Mouse (Mus musculus) CH12.LX (cell line): Measurements from ENCODE around the gene Pqlc2. TPM values are rescaled to one million over a fixed set of nuclear protein-coding genes. Genes with fewer than 3 reads are reported as not detected.

Experiments used
- DNase-seq: peaks from one replicate; pipeline ENCODE4 v3.0.0-alpha.2; 2013; ENCODE audit errors: extremely low read depth
- H3K27ac ChIP-seq: 2 replicates; pipeline ENCODE4 v1.5.1; 2012; ENCODE audit warnings: low read depth, mild to moderate bottlenecking, control low read depth, moderate library complexity; ENCODE audit not compliant: insufficient read depth
- H3K27me3 ChIP-seq: replicated peaks from 2 replicates; pipeline ENCODE3; 2012; ENCODE audit warnings: inconsistent platforms
- H3K36me3 ChIP-seq, 2 experiments: replicated peaks in 1 of 2; 2 replicates each; pipeline versions ENCODE3 to v1.6.1; 2012; ENCODE audit warnings: inconsistent platforms in 1 of 2, low read length in 1 of 2, mild to moderate bottlenecking in 1 of 2, mixed read lengths in 1 of 2, moderate library complexity in 1 of 2; ENCODE audit not compliant: control insufficient read depth in 1 of 2, insufficient read depth in 1 of 2
- H3K4me1 ChIP-seq, 2 experiments: 2 replicates each; pipeline ENCODE4 v1.6.1; 2012; ENCODE audit warnings: inconsistent platforms in 1 of 2, moderate library complexity in 1 of 2; ENCODE audit not compliant: insufficient read depth in 2 of 2, control insufficient read depth in 1 of 2
- H3K4me2 ChIP-seq: 2 replicates; pipeline ENCODE4 v1.6.1; 2012; ENCODE audit warnings: low read depth, mild to moderate bottlenecking, control low read depth; ENCODE audit not compliant: poor library complexity, insufficient read depth, severe bottlenecking
- H3K4me3 ChIP-seq, 3 experiments: fragments of 150-350 bp in 1 of 3; sonication (generic) in 1 of 3; replicated peaks in 1 of 3; 2 replicates each; pipeline versions ENCODE3 to v1.5.1; 2011 to 2012; ENCODE audit warnings: low read depth in 2 of 3, low read length in 2 of 3, mild to moderate bottlenecking in 2 of 3, moderate library complexity in 2 of 3, control low read depth in 1 of 3, improper control_type of control experiment in 1 of 3, inconsistent platforms in 1 of 3, mixed read lengths in 1 of 3; ENCODE audit not compliant: poor library complexity in 1 of 3
- H3K79me2 ChIP-seq: replicated peaks from 2 replicates; pipeline ENCODE4 v1.6.1; 2012; ENCODE audit warnings: mild to moderate bottlenecking, moderate library complexity; ENCODE audit not compliant: control insufficient read depth, poor library complexity, insufficient read depth, severe bottlenecking; ENCODE audit errors: extremely low read depth
- H3K9ac ChIP-seq: 2 replicates; pipeline ENCODE4 v1.6.1; 2012; ENCODE audit warnings: low read depth, mild to moderate bottlenecking, control low read depth, moderate library complexity; ENCODE audit not compliant: insufficient read depth
- H3K9me3 ChIP-seq: replicated peaks from 2 replicates; pipeline ENCODE3; 2012; ENCODE audit warnings: low read length, inconsistent platforms, mixed read lengths
- BHLHE40 ChIP-seq: IDR thresholded peaks from 2 replicates; pipeline ENCODE4 v1.6.1; 2011; ENCODE audit warnings: mild to moderate bottlenecking, low read depth, low read length, improper control_type of control experiment
- CHD1 ChIP-seq: IDR thresholded peaks from 2 replicates; pipeline ENCODE4 v1.6.1; 2012; ENCODE audit warnings: low read depth, low read length, improper control_type of control experiment, inconsistent platforms
- CHD2 ChIP-seq: IDR thresholded peaks from 2 replicates; pipeline ENCODE4 v1.6.1; 2011; ENCODE audit warnings: low read length, improper control_type of control experiment
- CTCF ChIP-seq, 2 experiments: IDR thresholded peaks in 1 of 2; conservative IDR thresholded peaks in 1 of 2; 2 replicates each; pipeline ENCODE4 v1.5.1; 2011 to 2012; ENCODE audit warnings: low read depth in 2 of 2, low read length in 2 of 2, improper control_type of control experiment in 1 of 2, inconsistent platforms in 1 of 2, mild to moderate bottlenecking in 1 of 2, moderate library complexity in 1 of 2
- E2F4 ChIP-seq: IDR thresholded peaks from 2 replicates; pipeline ENCODE4 v1.6.1; 2011; ENCODE audit warnings: low read depth, low read length, improper control_type of control experiment; ENCODE audit not compliant: insufficient replicate concordance
- EP300 ChIP-seq: IDR thresholded peaks from 2 replicates; pipeline ENCODE4 v1.6.1; 2011; ENCODE audit warnings: low read length, improper control_type of control experiment
- GABPA ChIP-seq: IDR thresholded peaks from 2 replicates; pipeline ENCODE4 v1.6.1; 2012; ENCODE audit warnings: low read depth, low read length, improper control_type of control experiment, inconsistent platforms; ENCODE audit not compliant: insufficient replicate concordance
- HCFC1 ChIP-seq: IDR thresholded peaks from 2 replicates; pipeline ENCODE4 v1.6.1; 2012; ENCODE audit warnings: low read depth, mild to moderate bottlenecking, inconsistent platforms, low read length, improper control_type of control experiment
- JUN ChIP-seq: IDR thresholded peaks from 2 replicates; pipeline ENCODE4 v1.6.1; 2011; ENCODE audit warnings: low read depth, mild to moderate bottlenecking, low read length, improper control_type of control experiment, moderate library complexity; ENCODE audit not compliant: insufficient read depth
- JUND ChIP-seq: conservative IDR thresholded peaks from 2 replicates; pipeline ENCODE4 v1.6.1; 2011; ENCODE audit warnings: low read depth, low read length, improper control_type of control experiment
- KAT2A ChIP-seq: IDR thresholded peaks from 2 replicates; pipeline ENCODE4 v1.6.1; 2012; ENCODE audit warnings: low read length, improper control_type of control experiment, inconsistent platforms; ENCODE audit not compliant: insufficient replicate concordance
- MAX ChIP-seq: IDR thresholded peaks from 2 replicates; pipeline ENCODE4 v1.6.1; 2011; ENCODE audit warnings: low read length, improper control_type of control experiment
- MAZ ChIP-seq: IDR thresholded peaks from 2 replicates; pipeline ENCODE4 v1.6.1; 2012; ENCODE audit warnings: low read depth, mild to moderate bottlenecking, inconsistent platforms, low read length, improper control_type of control experiment, moderate library complexity
- MEF2A ChIP-seq: IDR thresholded peaks from 2 replicates; pipeline ENCODE4 v1.6.1; 2014; ENCODE audit warnings: low read depth, mild to moderate bottlenecking, inconsistent platforms, low read length, improper control_type of control experiment, borderline replicate concordance
- MXI1 ChIP-seq: IDR thresholded peaks from 2 replicates; pipeline ENCODE4 v1.6.1; 2011; ENCODE audit warnings: mild to moderate bottlenecking, low read depth, low read length, improper control_type of control experiment
- NELFE ChIP-seq: IDR thresholded peaks from 2 replicates; pipeline ENCODE4 v1.6.1; 2011; ENCODE audit warnings: low read depth, low read length, improper control_type of control experiment
- PAX5 ChIP-seq: IDR thresholded peaks from 2 replicates; pipeline ENCODE4 v1.6.1; 2012; ENCODE audit warnings: low read length, inconsistent platforms, mixed read lengths
- POLR2A ChIP-seq: IDR thresholded peaks from 2 replicates; pipeline ENCODE4 v1.6.1; 2011; ENCODE audit warnings: low read depth, mild to moderate bottlenecking, improper control_type of control experiment, low read length
- POLR2AphosphoS2 ChIP-seq: IDR thresholded peaks from 2 replicates; pipeline ENCODE4 v1.6.1; 2011; ENCODE audit warnings: low read depth, low read length, improper control_type of control experiment
- RCOR1 ChIP-seq: conservative IDR thresholded peaks from 2 replicates; pipeline ENCODE4 v1.6.1; 2012; ENCODE audit warnings: low read depth, mild to moderate bottlenecking, inconsistent platforms, low read length, improper control_type of control experiment
- SMC3 ChIP-seq: IDR thresholded peaks from 2 replicates; pipeline ENCODE4 v1.6.1; 2011; ENCODE audit warnings: low read depth, low read length, improper control_type of control experiment
- TBP ChIP-seq: conservative IDR thresholded peaks from 2 replicates; pipeline ENCODE4 v1.6.1; 2011; ENCODE audit warnings: low read depth, low read length, improper control_type of control experiment
- TCF12 ChIP-seq: IDR thresholded peaks from 2 replicates; pipeline ENCODE4 v1.6.1; 2014; ENCODE audit warnings: low read depth, mild to moderate bottlenecking, inconsistent platforms, low read length, improper control_type of control experiment
- UBTF ChIP-seq: IDR thresholded peaks from 2 replicates; pipeline ENCODE4 v1.6.1; 2012; ENCODE audit warnings: low read depth, mild to moderate bottlenecking, inconsistent platforms, low read length, improper control_type of control experiment, moderate library complexity
- USF1 ChIP-seq: IDR thresholded peaks from 2 replicates; pipeline ENCODE4 v1.6.1; 2014; ENCODE audit warnings: low read depth, mild to moderate bottlenecking, inconsistent platforms, low read length, improper control_type of control experiment
- USF2 ChIP-seq: conservative IDR thresholded peaks from 2 replicates; pipeline ENCODE4 v1.6.1; 2011; ENCODE audit warnings: low read depth, low read length, improper control_type of control experiment
- ZC3H11A ChIP-seq: IDR thresholded peaks from 2 replicates; pipeline ENCODE4 v1.6.1; 2012; ENCODE audit warnings: low read depth, mild to moderate bottlenecking, inconsistent platforms, low read length, improper control_type of control experiment
- ZMIZ1 ChIP-seq: IDR thresholded peaks from 2 replicates; pipeline ENCODE4 v1.6.1; 2012; ENCODE audit warnings: low read depth, mild to moderate bottlenecking, inconsistent platforms, low read length, improper control_type of control experiment
- ZNF384 ChIP-seq: IDR thresholded peaks from 2 replicates; pipeline ENCODE4 v1.6.1; 2012; ENCODE audit warnings: low read depth, low read length, improper control_type of control experiment, inconsistent platforms
- dilution Hi-C: fragments of 300-500 bp; cut with MboI; formaldehyde crosslinking; loops from 2 replicates; pipeline ENCODE4 v1.14.3; 2020; ENCODE audit warnings: low sequenced_read_pairs; ENCODE audit not compliant: extremely low pct_unique_long_range_greater_than_20kb, extremely low pct_ligation_motif_present
- in situ Hi-C: fragments of 300-500 bp; cut with MboI; formaldehyde crosslinking; loops from 3 replicates; pipeline ENCODE4 v1.14.3; 2019; ENCODE audit warnings: low sequenced_read_pairs, low pct_ligation_motif_present, low pct_unique_long_range_greater_than_20kb, mixed read lengths
- polyA plus RNA-seq: library from polyadenylated mRNA; unstranded; fragments of >175 nt; gene quantifications from 2 replicates; pipeline ENCODE4 v1.2.1, GENCODE M21; 2012; ENCODE audit warnings: low read depth; ENCODE audit not compliant: insufficient read length
- total RNA-seq, 2 experiments: library from RNA; depleted of rRNA; stranded (reverse); fragments of 300-350 nt in 1 of 2; fragments of >200 nt in 1 of 2; gene quantifications; 2 replicates each; pipeline ENCODE4 v1.2.3; 2012 to 2014

Pqlc2 gene
- total and polyA plus RNA-seq, 3 experiments, result 6.2 to 8.1 (median 6.8) TPM

DNA sequence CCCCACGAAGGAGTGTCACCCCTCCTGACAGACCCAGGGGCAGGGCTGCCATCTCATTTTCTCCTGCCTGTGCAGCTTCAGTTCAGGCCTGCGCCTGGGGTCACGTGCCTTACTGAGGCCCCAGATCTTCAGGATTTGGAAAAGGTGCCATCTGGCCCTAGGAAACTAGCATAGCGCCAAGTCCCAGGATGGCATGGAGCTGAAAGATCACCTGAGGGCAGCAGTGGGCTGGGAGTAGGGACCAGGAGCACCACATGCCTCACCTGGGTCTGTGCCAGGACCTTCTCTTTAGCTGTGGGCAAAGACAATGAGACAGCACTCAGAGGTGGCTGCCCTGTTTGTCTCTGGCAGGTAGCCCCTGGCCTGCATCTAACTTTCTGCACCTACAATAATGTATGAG lies 12.9 kb downstream of the Pqlc2 start:
- in situ Hi-C loops, result no loop called here
- H3K9me3 ChIP-seq, result no peaks in the 10 kb centered on the region
- H3K27me3 ChIP-seq, result no peaks in the 10 kb centered on the region
- TF ChIP-seq POLR2A (no peak), CHD2 (no peak), ZC3H11A (no peak), PAX5 (no peak), KAT2A (no peak), JUN (no peak), UBTF (no peak), JUND (no peak), MAX (no peak), GABPA (no peak), EP300 (no peak), USF1 (no peak), USF2 (no peak), NELFE (no peak), ZNF384 (no peak), CHD1 (no peak), POLR2AphosphoS2 (no peak), TCF12 (no peak), RCOR1 (no peak)
- no peak overlapping the region for H3K4me3 ChIP-seq
- no peak overlapping the region for H3K4me2 ChIP-seq
- H3K79me2 ChIP-seq, result no peaks in the 10 kb centered on the region
- dilution Hi-C loops, result no loop called here
- H3K4me1 ChIP-seq, result peaks cover 30 to 57% of the 10 kb centered on the region in 2 experiments
- no peak overlapping the region for H3K27ac ChIP-seq
- H3K36me3 ChIP-seq, result peaks cover 6 to 51% of the 10 kb centered on the region in 2 experiments
- DNase-seq, result no peak
- H3K9ac ChIP-seq, result no peak overlapping the region

DNA sequence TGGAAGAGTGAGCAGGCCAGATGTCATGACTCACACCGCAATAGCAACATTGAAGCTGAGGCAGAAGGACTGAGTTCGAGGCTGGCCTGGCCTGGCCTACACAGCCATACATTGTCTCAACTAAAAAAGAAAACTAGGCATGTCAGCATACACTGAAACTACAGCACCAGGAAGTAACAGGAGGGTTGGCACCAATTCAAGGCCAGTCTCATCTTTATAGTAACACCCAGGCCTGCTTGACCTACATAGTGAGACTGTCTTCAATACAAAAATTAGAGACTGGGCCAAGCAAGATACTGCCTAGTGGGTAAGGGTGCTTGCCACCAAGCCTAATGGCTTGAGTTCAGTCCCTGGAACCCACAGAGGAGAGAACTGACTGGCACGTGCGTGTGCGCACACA lies 18.5 kb downstream of the Pqlc2 start:
- H3K27me3 ChIP-seq, result no peaks in the 10 kb centered on the region
- no peak overlapping the region for H3K27ac ChIP-seq
- no peak for TF ChIP-seq MAZ
- TF ChIP-seq POLR2A, result no peak
- no peak for TF ChIP-seq E2F4
- TF ChIP-seq ZMIZ1, result no peak
- TF ChIP-seq CHD1, result no peak
- TF ChIP-seq MAX, result no peak
- no peak for TF ChIP-seq MEF2A
- TF ChIP-seq POLR2AphosphoS2, result no peak
- no peak for TF ChIP-seq NELFE
- no peak for TF ChIP-seq CTCF (conservative IDR thresholded peaks at IDR 0.05 in 1 of 2, IDR thresholded peaks at IDR 0.05 in 1 of 2; ENCODE audit: low read depth in 2 of 2, low read length in 2 of 2)
- no peak for TF ChIP-seq GABPA
- TF ChIP-seq MXI1, result no peak
- TF ChIP-seq SMC3, result no peak
- no peak for TF ChIP-seq BHLHE40
- no peak for TF ChIP-seq EP300
- no peak for TF ChIP-seq TBP
- no peak for TF ChIP-seq HCFC1
- TF ChIP-seq CHD2, result no peak
- no peak overlapping the region for H3K4me3 ChIP-seq
- in situ Hi-C loops, result no loop called here
- H3K9ac ChIP-seq, result no peak overlapping the region
- H3K4me2 ChIP-seq, result no peak overlapping the region
- DNase-seq, result no peak
- H3K79me2 ChIP-seq, result no peaks in the 10 kb centered on the region
- peaks cover 45 to 56% of the 10 kb centered on the region in 2 experiments for H3K36me3 ChIP-seq
- H3K4me1 ChIP-seq, result peaks cover 18 to 45% of the 10 kb centered on the region in 2 experiments
- dilution Hi-C loops, result no loop called here
- H3K9me3 ChIP-seq, result no peaks in the 10 kb centered on the region
